Mouse (Mus musculus): ENCODE measurements around the gene Camk1d. TPM values are rescaled to one million over a fixed set of nuclear protein-coding genes. Genes with fewer than 3 reads are reported as not detected.
"Not testable (repeated sequence)": the region's sequence is repeated elsewhere in the genome, so short reads cannot be mapped to it uniquely, and the experiment has no call there.

The Camk1d gene
- total RNA-seq, 2 experiments from 2014 or later = 1.5 to 2.5 TPM

DNA sequence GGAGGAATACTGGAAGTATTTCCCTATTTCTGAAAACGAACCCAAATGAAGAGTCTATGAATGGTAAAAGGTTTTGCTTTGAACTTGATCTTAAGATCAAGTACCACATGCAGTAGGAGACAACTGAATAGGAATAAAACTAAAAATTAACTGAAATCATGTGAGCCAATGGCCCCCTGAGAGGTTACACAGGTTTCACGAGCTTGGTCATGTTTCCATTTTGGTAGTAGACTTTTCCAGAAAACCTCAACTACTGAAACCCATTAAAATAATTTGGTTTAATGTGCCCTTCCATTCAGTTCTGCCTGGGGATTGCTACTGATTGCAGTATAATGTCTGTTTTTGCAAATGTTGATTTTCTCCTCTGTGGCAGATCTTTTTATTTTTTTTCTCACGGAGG lies 316.8 kb downstream of the Camk1d start:
- no peak for DNase-seq

DNA sequence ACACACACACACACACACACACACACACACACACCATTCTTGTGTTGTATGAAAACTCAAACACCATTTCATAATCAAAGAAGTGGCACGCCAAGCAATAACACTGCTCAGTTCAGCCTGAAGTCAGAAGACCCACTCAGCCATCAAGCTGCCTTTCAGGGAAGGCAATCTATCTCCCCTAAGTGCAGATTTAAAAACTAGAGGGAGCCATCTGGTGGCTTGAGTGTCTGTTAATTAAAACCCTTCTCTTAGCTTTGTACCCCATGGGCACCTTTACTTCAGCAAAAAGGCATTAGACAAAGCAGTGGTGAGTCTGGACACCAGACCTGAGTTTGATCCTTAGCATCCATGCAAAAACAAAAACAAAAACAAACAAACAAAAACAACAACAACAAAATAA lies 317.9 kb downstream of the Camk1d start:
- DNase-seq = no peak

DNA sequence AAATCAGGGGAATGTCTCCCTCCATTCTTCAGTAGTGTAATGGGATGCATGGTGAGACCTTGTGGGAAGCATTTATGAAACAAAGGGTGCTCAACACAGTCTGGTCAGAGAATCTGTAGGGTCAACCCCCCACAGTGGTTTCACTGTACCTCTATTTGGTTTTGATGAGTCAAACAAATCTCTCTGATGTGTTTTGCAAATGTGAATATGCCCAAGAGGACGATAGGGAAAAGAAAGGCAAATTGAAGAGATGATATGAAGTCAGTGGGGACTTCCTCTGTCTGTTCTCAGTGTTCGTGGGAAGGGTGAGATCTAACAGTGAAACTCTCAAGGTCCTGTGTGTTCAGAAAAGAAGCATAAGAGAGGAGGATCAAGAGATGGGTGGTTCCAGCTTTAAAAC lies 318.4 kb downstream of the Camk1d start:
- no peak for DNase-seq

DNA sequence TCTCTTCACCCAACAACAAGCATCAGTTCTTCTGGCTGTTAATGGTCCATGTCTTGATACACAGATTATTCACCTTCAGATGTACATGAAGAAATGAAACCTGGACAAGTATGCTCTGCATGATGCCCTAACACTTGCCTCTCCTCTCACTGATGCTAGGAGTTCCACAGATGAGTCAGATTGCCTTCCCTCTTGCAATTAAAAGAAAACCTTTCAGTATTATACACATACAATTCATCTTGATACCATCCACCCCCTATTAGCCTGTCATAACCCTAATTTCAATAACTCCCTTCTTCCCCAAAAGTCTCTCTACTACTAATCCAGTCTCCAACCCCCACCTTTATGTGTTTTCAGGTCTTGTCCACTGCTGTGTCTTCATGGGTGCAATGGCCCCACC lies 321.4 kb downstream of the Camk1d start:
- DNase-seq = no peak

DNA sequence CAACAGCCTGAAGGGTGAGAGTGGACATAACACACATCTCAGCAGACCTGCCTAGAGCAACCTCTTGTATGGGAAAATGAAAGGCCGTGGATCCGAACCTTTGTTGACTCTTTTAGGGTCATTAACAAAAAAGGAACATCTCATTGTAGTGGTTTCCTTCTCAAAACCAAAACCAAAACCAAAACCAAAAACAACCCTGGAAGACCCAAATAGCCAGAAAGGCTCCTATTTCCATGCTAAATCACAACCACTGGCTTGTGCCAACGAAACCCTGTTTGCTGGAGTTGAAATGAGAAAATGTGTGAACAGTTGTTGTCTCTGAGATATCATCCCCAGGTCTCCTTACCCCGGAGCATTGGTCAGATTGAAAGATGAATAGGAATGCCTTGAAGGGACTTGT lies 321.8 kb downstream of the Camk1d start:
- no peak for DNase-seq

DNA sequence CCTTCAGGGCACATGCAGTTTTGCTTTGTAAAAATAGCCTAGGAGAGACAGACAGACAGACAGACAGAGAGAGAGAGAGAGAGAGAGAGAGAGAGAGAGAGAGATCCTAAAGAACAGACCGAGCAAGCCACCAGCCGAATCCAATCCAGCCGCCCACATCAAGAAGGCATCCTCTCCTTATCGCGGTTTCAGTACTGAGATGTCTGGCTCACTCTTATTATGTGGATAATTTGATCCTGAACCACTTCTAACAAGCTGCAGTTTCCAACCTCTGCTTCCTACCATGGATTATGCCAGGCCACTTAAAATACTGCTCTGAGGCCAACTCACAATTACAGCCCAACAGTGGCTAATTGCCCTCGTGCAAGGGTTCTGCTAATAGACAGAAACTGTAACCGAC lies 325.9 kb downstream of the Camk1d start:
- DNase-seq = no peak

DNA sequence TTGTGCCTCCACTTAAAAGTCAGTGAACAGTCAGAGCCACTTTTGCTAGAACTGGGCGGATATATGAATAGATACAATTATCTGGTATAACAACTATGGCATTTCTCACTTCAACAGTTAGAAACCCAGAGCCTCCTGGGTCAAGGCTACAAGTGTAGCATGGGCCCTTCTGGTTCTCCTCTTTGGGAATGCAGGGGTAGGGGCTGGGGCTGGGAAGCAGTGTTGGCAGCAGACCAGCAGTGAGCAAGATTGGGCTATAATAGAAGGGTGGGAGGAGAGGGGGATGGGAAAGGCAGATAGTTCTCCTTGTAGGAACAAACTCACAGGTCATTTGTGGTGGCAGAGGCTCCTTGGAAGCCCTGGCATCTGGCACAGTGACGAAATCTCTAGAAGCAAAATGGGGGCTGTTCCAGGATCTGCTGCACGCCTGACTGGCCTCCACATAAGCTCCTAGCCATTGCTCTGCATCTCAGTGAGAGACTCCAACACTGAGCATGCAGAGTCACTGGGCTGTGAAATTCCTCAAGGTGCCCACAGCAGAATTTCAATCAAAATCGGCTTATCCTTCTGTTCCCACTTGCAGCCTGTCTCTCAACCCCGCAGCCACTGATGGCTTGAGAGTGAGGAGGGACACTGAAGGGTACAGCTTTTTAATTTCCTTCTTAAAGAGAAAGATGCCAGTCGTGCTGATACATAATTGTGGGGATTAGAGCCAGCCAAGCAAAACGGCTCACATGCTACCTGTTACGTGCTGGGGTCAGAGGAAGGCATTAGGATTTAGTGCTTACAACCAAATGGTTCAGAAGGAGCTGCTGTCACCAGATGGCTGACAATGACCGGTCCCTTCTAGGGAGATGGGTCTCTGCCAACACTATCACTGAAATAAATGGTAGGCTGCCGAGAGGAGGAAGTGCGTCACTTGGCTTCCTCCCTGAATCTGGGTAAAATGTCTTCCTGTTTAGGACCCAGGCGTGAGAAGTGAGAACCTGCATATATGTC lies 332.3 kb downstream of the Camk1d start:
- no peak for DNase-seq

DNA sequence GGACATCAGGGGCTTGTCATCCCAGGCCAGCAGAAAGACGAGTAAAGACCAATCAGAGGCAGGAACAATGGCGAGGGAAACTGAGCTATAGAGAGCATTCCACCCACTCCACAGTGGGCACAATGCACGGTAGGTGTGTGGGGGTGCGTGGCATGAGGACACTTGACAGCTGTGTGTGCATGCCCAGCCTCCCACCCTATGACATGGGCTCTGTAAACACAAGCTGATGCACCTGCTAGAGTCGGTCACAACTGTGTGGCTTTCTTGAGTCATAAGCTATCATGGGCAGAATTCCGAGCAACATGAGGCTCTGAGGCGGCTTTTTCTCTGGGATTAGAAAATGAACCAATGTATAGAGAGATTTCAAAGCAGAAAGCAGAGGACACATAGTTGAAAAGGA lies 333.3 kb downstream of the Camk1d start:
- DNase-seq = no peak

DNA sequence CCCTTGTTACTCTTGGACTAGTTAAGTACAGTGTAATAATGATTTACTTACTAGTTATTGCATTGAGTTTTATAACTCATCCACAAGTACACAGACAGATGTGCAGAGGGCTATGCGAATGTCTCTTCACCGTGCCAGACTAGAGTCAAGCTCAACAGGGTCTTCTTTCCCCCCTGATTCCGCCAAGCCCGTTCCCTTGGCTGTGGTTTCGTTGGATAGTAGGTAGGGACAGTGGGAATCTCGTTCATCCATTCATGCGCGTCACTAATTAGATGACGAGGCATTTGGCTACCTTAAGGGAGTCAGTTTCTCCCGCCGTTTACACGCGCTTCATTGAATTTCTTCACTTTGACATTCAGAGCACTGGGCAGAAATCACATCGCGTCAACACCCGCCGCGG lies 335.4 kb downstream of the Camk1d start:
- DNase-seq = not testable (repeated sequence)

DNA sequence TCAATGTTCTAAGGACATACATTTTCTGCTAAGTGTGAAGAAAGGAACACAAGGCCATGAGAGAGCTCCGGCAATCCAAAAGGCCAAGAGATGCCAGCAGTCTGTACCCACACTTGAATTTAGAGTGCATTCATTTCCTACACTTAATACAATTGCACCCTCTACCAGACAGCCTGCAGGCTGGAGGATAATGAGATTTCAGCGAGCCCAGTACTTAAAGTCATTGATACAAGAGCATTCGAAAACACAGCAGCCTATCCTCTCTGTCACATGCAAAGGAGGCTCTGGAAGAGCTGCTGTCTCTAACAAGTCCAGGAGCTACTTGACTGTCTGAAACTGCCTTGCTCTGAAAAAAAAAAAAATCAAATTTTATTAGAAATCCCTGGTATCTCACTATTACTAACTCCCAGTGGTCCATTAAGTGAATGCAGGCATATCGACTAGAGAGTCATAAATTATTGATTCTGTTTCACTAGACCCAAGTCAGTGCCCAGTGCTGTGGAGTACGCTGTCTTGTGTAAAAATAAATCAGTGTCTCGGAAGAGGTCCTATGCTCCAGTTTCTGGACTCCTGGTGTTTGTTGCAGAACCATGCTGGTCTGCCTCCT lies 336.1 kb downstream of the Camk1d start:
- no peak for DNase-seq

DNA sequence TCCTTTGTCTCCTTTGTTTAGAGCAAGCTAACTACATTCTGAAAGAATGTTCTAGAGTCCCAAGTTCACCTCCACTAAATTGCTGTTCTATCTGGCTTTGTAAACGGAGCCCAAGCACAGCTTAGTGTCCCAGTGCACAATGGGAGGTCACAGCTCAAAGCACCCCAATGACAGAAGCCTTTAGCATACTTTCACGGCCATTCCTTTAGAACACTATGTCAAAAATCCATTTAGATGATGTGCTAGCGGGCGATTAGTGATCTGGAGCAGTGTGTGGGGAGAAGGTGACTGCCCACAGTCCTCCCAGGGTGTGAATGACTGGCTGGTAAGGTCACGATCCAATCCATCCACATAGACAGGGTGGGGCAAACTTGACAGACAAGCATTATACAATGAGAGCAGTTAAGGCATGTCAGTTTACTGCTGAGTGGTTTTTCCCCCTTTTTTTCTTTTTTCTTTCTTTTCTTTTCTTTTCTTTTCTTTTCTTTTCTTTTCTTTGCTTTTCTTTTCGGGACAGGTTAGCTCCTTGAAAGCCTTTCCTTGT lies 341.4 kb downstream of the Camk1d start:
- DNase-seq = no peak

DNA sequence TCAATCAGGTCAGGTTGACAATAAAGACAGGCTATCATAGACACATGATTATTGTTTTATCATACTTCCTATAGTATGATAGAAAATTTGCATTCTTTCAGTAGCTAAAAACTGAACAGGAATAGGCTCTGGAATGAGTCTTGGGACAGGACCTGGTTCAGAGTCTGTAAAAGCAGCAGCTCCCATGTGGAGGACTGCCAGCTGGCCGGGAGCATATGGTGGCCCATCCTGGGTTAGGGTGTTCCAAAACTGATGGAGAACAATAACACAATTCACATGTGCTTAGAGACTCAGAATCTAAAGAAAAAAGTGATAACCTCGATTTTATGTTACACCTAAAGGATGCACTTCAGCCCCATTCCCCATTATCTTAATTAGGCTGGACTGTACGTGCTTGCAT lies 343.0 kb downstream of the Camk1d start:
- no peak for DNase-seq

DNA sequence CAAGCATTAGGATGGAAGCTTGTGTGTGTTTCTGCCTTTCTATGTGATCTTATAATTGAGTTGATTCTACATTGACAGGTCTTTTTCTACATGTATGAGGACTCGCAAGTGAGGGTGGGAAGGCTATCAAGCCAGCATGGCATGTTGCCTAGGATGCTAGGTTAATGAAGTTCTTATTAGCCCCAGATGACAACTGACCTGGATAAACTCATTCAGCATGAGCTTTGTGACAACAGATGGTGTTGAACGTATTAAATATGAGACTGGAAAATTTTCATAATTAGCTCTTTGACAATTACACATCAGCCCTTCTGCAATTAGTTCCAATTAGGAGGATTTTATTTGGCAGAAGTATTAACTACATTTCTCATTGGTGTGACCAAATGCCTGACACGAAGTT lies 343.7 kb downstream of the Camk1d start:
- no peak for DNase-seq

DNA sequence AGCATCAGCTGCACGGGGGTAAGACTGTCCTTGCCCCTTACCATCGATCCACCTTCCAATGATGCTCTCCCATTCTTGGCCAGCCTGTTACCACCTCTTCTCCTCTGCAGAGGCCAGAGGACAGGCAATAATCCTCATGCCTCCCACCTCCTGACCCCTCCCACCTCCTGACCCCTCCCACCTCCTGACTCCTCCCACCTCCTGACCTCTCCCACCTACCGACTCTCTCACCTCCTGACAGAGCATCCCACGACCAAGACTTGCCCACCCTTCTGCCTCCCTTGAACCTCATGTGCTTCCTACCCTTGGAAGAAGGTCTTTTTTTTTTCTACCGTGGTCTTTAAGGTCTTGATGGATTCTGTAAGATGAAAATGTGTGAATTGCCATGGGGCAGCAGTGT lies 350.5 kb downstream of the Camk1d start:
- DNase-seq = no peak

DNA sequence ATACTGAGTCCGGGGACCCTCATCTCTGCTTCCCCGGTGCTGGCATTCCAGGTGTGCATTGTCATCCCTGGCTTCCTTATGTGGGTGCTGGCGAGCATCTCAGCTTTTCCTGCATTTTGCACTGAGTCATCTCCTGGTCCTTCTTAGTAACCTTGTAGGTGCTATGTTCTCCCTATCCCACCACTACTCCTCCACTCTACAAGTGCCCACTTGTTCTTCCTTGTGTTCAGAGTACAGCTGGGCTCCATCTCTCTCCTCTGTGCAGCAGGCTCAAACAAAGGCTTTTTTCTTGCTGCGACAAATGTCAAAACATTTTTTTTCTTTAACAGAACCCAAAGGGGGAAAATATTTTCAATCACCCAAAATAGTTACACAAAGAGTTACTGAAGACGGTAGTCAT lies 356.3 kb downstream of the Camk1d start:
- DNase-seq = no peak

DNA sequence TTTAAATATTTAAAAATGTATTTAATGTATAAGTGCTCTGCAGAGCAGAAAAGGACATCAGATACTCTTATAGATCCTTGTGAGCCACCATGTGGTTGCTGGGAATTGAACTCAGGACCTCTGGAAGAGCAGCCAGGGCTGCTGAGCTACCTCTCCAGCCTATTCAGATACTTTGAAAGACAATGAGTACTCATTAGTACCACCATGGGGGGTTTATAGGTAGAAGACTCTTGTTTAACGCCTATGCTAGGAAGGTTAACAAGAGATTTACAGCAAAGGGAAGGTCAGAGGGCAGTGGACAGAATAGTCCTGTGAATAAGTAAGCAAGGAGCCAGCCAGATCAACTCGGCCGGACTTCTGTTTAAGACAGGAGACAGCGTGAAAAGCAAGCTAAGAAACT lies 357.3 kb downstream of the Camk1d start:
- DNase-seq = no peak

DNA sequence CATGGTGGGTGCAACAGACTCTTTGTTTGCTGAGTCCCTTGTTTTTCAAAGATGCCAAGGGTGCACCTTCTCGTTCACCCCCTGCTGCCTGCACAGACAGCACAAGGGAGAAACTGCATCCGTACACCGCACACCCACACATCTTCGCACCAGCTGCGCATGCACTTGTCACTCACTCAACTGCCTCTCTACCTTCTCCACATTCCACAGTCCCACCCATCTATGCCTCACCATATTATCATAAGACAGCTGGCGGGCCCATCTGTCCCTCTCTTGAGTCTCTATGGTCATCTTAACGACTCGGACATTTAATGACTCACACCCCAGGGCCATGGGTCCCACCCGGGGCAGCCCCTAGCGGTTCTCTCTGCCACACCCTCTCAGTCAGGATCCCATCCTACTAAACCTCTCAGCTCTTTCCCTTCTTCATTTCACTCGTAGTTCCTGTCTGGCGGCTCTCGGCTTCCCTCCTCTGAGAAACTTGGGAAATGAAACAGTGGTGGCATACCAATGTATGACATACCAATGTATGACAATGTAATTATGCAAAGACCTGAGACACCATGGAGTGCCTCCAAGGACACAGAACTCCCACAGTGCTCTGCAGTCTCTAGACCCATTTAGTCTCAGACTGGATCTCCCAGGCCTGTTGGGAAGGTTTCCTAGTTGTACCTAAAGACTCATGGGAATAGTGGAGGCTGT lies 361.3 kb downstream of the Camk1d start:
- no peak for DNase-seq

DNA sequence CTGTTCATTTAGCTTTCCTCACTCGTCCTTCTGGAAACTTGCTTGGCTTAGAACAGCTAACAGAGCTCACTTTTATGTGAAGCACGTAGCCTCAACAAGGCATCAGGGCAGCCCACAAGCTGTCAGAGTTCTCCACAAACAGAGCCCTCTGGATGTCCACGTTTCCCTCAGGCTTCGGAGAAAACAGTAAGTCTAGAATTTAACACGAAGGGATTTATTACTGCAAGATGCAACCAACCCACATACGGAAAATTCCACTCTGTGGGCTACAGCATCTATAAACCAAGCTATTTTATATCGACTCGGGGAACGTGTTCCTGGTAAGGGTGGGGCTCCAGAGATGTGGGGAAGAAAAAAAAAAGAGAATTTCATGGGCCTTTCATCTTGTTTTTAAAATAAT lies 369.0 kb downstream of the Camk1d start:
- DNase-seq = no peak

DNA sequence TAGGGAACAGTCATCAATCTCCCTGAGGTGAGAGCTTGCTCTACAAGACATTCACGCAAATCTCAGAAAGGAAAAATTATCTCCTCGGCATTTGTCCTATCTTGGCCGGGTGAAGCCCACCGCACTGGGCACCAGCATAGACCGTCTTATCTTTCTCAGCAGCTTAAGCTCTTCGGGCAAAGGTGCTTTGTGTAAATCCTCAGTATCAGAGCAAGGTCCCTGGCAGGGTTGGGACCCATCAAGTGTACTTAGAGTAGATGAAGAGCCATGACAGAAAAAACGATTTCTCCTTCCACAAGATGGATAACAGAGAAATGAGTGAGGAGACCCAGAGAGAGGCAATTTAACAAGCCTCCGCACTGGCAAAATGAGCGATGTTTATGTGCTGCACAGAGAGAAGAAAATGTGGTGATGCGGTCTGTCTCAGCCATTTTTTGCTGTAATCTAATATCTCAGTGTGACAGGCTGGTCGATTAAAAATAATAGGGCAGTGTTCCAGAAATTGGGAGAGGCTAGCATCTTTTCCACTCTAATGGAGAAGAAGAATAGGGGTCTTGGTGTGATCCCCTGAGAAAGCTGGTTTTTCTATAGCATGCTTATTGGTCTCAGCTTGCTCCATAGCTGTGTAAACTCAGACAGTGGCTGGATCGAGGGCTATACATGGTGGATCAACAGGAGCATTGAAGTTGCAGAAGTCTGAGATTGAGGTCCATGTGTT lies 386.6 kb downstream of the Camk1d start:
- no peak for DNase-seq

DNA sequence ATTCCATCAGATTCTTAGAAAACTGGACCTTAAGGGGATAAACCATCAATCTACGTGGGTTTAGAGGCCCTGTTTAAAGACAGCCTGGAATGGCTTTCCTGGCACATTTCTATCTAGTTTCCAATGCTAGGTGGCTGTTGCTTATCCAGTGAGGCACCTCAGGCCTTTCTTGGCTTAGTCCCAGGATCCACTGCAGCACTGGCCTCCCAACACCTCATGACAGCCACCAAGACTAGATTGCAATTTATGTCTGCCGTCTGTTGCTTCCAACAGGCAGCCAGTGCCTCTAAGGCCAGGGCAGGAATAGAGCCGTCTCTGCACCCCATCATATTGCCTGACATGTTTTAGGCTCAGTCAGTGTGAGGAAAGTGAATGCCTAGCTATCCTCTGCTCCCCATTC lies 389.5 kb downstream of the Camk1d start:
- DNase-seq = no peak

DNA sequence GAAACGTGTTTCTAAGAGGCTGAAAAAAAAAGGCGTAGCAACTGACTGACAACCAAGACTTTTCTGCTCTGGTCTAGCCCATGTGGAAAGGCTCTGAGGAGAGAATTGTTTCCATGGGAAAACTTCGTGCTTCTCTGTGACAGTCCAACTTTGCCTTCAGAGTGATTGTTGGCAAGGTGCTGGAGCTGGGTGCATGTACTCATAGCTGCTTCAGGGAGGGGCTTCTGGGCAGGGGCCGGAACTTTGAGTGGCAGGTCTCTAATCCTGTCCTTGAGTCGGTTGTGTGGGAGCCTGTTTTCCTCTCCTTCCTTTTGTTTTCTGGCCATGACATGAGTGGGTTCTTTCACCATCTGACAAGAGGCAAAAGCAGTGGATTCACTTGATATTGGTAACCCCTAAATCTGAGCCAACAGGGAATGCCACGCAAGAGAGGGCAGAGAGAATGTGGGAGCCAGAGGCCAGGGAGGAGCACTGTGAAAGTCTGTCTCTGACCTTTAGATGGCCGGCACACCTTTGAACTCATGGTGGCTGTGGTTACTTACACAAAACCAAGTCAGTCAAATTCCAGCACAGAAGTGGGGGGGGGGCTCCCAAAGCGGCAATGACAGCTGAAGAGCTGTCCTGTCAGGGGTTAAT lies 392.5 kb downstream of the Camk1d start:
- DNase-seq = no peak

DNA sequence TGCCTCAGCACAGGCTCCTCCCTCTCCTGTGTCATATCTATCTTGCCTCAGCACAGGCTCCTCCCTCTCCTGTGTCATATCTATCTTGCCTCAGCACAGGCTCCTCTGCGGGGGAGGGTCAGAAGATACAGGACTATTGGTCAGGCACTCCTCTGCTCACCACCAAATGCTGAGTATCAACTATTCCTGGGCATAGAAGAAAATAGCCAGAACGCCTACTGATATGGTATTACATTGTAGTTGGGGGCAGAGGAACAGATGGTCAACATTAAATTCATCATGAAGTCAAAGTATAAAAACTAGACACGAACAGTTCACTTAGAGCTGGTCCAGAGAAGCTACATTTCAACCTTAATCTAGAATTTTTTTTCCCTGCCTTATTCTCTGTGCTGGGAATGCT lies 395.2 kb downstream of the Camk1d start:
- DNase-seq = no peak

Measured in gastrocnemius, postnatal 25 days (tissue).